In genomic region chr15:80714299-80714698, GRCm38 (mm10) we compare ENCODE assay signal across 24 mouse cellular contexts. TPM values are rescaled to one million over a fixed set of nuclear protein-coding genes. Genes with fewer than 3 reads are reported as not detected.
"Had no signal": no experiment of that assay in that cellular context is flagged by ENCODE, and none has a peak within 500 bp of the region (broad histone marks: within the 10 kb centered on the region; RNA-seq: fewer than 3 reads in every experiment).

No protein-coding gene starts in this region.

- DNase-seq: forebrain, postnatal 0 days; gastrocnemius, postnatal 25 days; heart, adult 11 months; heart, adult 2 months; heart, postnatal 14 days; heart, postnatal 36 days; kidney, adult 18-20 months; kidney, adult 8-10 months; kidney, postnatal 10 days; kidney, postnatal 25 days; kidney, postnatal 4 days; liver had no signal

- H3K27ac ChIP-seq: heart, adult 2 months; heart, embryonic 13.5 days; heart, embryonic 15.5 days; hindbrain, embryonic 13.5 days; hindbrain, embryonic 15.5 days; hindbrain, postnatal 0 days; layer of hippocampus, adult 2 months; left cerebral cortex, adult 2 months; limb, embryonic 10.5 days; limb, embryonic 12.5 days had no signal

- H3K9ac ChIP-seq: forebrain, postnatal 0 days; heart, embryonic 13.5 days; heart, embryonic 15.5 days; hindbrain, embryonic 13.5 days; hindbrain, embryonic 15.5 days; limb, embryonic 12.5 days had no signal

- H3K4me3 ChIP-seq: heart, adult 2 months; heart, embryonic 13.5 days; heart, embryonic 15.5 days; hindbrain, embryonic 13.5 days; hindbrain, embryonic 15.5 days; layer of hippocampus, adult 2 months; left cerebral cortex, adult 2 months; limb, embryonic 10.5 days; limb, embryonic 12.5 days had no signal

- H3K4me2 ChIP-seq: heart, embryonic 11.5 days; heart, embryonic 13.5 days; heart, embryonic 15.5 days; hindbrain, embryonic 13.5 days; hindbrain, embryonic 15.5 days; limb, embryonic 12.5 days; liver, embryonic 11.5 days had no signal

- H3K9me3 ChIP-seq: heart, embryonic 13.5 days; heart, embryonic 15.5 days; hindbrain, embryonic 13.5 days; hindbrain, embryonic 15.5 days; limb, embryonic 10.5 days; limb, embryonic 12.5 days had no signal

- H3K36me3 ChIP-seq: heart, embryonic 13.5 days; heart, embryonic 15.5 days; hindbrain, embryonic 13.5 days; hindbrain, embryonic 15.5 days; limb, embryonic 10.5 days; limb, embryonic 12.5 days had no signal

- H3K27me3 ChIP-seq: heart, embryonic 13.5 days; heart, embryonic 15.5 days; hindbrain, embryonic 13.5 days; hindbrain, embryonic 15.5 days; limb, embryonic 12.5 days had no signal

- ATAC-seq: forebrain, postnatal 0 days; hindbrain, postnatal 0 days; intestine, embryonic 16.5 days had no signal

RNA-seq across cellular contexts. Expression of gene Fam83f, which starts 42.7 kb away (rescaled TPM):
- total RNA-seq: heart, adult 2 months had no signal
